Mouse (Mus musculus) thymus, postnatal 0 days (tissue): ENCODE data around the gene Klk1b3. TPM values are rescaled to one million over a fixed set of nuclear protein-coding genes. Genes with fewer than 3 reads are reported as not detected.
A peak's percentile ranks its signal among the peaks of the same experiment; 100 is the strongest.
"Not testable (repeated sequence)": the region's sequence is repeated elsewhere in the genome, so short reads cannot be mapped to it uniquely, and the experiment has no call there.

ENCODE experiments used
- DNase-seq: peaks from one replicate; pipeline ENCODE4 v3.0.0-alpha.2; 2015; ENCODE audit warnings: low spot score
- polyA plus RNA-seq: library from polyadenylated mRNA; unstranded; fragments of >200 nt; fragmentation: Nextera tagmentation; extraction: Ambion mirVana; gene quantifications from 2 replicates; pipeline ENCODE4 v1.2.1, GENCODE M21; 2015

The Klk1b3 gene
- polyA plus RNA-seq: 0.31 and 0.63 TPM in 2 replicates

DNA sequence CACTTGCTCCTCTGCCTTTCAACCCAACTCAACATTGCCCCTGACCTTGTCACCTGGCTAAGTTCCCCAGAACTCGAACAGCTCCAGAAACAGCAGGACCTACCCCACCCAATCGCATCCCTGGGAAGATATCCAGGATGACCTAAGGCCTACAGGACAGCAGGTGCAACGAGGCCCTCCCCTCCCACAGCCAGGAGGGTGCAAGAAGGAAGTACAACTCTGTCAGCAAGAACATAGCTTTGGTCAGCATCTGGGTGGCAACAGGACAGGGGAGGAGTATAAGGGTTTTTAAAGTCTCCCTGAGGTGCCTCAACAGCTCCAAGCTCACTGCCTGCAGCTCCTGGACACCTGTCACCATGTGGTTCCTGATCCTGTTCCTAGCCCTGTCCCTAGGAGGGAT lies at the start of gene Klk1b3:
Gene Klk1b3, plus strand, starts transcription at position 301 of the 400 bp plus-strand sequence.
- no peak for DNase-seq

DNA sequence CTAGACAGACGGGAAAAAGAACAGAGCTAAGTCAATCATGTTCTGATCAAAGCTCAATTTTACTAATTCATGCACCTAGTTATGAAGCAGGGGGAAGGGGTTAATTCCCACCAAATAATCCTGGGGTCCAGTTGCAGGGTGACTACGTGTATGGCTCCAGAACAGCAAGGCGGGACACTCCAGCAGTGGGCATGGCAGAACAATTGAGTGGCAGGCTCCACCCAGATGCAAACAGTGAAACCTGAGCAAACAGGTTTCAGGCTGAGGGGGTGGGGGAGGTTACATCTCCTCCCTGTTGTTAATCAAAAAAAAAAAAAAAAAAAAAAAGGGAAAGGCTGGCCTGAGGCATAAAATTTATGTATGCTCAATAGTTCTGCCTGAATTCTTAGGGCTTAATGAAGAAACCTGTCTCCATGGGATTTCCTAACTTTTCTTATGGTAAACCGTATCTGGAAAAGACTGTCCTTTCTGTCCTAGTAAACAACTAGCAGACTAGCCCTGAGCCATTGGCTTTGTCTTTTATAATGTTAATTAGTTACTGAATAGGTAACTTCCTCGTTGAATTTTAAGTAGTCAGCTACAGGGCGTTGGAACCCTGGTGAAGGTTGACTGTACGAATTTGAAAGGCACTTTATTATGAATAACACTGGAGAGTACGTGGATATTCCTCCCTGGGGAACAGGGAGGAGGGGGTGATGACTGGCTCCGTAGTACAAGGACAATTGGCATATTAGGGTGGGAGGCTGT lies 18.5 kb upstream of the Klk1b3 start:
- DNase-seq: no peak

DNA sequence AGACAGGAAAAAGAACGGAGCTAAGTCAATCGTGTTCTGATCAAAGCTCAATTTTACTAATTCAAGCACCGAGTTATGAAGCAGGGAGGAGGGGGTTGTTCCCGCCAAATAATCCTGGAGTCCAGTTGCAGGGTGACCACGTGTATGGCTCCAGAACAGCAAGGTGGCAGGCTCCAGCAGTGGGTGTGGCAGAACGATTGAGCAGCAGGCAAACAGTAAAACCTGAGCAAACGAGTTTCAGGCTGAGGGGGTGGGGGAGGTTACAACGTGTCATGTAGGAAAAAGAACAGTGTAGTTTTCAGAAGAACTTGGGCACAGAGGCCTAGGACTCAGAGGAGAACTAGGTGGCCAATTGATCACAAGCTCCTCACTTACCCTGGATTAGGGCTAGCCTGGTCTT lies 11.5 kb upstream of the Klk1b3 start:
- DNase-seq: not testable (repeated sequence)

DNA sequence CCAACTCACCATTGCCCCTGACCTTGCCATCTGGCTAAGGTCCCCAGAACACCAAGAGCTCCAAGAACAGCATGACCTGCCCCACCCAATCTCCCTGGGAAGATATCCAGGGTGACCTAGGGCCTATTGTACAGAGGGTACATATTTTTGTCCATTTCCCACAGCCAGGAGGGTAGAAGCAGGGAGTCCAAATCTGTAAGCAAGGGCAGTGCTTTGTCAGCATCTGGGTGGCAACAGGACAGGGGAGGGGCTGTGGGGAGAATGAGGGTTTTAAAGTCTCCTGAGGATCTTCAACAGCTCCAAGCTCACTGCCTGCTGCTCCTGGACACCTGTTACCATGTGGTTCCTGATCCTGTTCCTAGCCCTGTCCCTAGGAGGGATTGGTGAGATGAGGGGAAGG lies 10.1 kb upstream of the Klk1b3 start, which contains the start of gene Klk1b24:
Gene Klk1b24, plus strand, starts transcription at position 301 of the 400 bp plus-strand sequence.
- DNase-seq: not testable (repeated sequence)

DNA sequence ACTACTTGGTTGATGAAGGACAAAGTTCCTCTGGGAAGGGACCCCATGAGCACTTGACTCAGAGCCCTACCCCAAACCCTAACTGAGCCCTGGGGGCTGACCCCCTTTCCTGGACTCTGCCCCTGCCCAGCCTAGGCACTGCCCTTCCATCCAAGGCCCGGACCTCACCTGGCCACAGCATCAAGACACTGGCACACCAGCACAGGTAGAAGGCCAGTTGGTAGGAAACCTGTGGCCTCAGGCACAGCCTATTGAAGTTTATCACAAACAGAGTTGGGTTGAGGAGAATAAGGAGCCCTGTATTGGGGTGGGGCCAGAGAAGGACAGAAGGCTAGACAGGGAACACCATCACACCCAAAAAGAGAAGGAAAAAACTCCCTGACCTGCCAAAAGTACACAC lies 4.5 kb upstream of the Klk1b3 start:
- not testable (repeated sequence) for DNase-seq

DNA sequence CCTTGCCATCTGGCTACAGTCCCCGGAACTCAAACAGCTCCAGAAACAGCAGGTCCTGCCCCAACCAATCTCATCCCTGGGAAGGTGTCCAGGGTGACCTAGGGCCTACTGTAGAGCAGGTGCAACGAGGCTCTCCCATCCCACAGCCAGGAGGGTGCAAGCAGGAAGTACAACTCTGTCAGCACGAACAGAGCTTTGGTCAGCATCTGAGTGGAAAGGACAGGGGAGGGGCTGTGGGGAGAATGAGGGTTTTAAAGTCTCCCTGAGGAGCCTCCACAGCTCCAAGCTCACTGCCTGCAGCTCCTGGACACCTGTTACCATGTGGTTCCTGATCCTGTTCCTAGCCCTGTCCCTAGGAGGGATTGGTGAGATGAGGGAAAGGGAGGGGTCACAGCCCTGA lies 9.1 kb downstream of the Klk1b3 start, which contains the start of gene Klk1b4:
Gene Klk1b4, plus strand, starts transcription at position 301 of the 400 bp plus-strand sequence.
- DNase-seq: not testable (repeated sequence)

DNA sequence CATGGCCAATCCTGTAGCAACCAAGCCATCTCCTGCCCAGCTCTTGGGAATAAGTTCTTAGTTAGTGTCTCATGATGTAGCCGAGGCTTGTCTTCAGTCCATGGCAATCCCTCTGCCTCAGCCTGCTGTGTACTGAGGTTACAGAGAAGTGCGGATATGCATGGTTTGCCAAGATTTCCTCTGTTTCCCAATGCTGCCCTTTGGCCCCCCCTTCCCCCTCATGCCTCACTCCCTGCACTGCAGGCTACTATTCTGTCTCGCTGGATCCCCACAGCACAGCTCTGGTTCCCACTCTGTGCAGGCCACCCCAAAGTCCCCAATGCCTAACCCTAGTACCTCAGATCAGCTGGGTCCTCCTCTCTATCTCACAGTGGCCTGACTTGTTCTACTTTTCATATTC lies 10.3 kb downstream of the Klk1b3 start:
- no peak for DNase-seq

DNA sequence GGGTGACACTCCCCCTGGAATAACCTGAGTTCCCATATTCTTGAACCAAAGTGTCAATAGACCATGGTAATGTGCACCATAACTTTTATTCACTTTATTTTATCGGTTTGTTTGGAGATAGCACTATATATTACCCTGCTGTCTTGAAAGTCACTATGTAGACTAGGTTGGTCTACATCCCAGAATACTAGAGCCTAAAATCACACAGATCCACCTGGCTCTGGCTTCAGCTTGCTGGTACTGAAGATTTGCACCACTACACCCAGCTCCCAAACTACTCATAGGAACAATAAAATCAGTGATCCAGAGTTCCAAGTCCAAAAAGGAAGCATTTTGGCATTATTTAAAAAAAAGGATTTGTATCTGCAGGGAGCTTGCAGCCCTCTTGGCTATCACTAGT lies 17.7 kb downstream of the Klk1b3 start, which contains the start of gene Klk1b5:
Gene Klk1b5, plus strand, starts transcription at position 301 of the 400 bp plus-strand sequence.
- no peak for DNase-seq

DNA sequence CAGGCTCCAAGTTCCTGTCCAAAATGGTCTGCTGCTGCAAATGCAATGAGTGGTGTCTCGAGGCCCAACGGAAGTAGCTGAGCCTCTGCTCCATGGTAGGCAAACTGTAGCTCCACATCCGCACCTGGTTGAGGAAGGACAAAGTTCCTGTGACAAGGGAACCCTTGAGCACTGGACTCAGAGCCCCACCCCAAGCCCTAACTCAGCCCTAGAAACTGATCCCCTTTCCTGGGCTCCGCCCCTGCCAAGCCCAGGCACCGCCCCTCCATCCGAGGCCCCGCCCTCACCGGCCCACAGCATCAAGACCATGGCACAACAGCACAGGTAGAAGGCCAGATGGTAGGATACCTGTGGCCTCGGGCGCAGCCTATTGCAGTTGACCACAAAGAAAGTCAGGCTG lies 23.6 kb downstream of the Klk1b3 start:
- not testable (repeated sequence) for DNase-seq

DNA sequence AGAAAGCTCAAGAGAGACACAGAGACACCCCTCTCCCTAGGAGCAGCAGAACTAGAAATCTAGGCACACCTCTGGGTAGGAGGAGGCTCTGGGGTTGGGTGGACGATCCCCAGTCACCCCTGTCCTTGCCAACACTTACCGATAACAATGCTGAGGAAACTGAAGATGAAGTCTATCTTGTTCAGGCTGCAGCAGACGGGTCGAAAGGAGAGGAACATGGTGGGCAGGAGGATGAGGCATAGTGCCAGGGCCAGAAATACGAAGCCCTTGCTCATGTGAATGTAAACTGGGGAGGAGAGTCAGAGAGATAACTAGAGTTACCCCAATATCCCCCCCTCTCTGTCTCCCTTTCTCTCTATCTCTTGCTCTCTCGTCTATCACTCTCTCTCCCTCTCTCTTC lies 24.3 kb downstream of the Klk1b3 start:
- DNase-seq: not testable (repeated sequence)

DNA sequence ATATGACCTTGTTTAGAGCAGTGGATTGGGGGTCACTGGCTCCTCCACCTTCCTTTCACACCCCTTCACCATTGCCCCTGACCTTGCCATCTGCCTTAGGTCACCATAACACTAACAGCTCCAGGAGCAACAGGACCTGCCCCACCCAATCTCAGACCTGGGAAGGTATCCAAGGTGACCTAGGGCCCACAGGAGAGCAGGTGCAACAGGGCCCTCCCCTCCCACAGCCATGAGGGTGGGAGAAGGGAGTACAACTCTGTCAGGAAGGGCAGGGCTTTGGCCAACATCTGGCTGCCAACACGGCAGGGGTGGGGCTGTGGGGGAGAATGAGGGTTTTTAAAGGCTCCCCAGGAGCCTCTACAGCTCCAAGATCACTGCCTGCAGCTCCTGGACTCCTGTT lies 27.1 kb downstream of the Klk1b3 start, which contains the start of gene Klk1:
Gene Klk1, plus strand, starts transcription at position 285 of the 400 bp plus-strand sequence.
- no peak for DNase-seq

DNA sequence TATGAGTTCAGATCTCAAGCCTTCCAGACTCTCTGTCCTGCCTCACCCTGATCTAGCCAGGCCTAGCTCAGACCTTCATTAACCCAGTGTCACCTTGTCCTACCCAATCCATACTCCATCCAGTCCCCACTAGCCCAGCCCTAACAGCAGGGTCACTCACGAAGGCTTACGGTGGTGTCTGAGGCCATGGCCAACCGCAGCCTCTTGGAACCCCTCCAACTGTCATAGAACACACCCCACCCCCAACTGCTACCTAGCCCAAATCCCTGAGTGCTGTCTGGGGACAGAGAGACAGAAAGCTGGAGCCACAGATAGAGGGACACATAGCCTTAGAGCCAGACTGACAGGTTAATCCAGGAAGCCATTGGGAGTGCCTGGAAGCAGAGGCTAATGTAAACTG lies 37.9 kb downstream of the Klk1b3 start, which contains the start of gene Gm36864:
Gene Gm36864, plus strand, starts transcription at position 269 of the 400 bp plus-strand sequence.
- DNase-seq: no peak

DNA sequence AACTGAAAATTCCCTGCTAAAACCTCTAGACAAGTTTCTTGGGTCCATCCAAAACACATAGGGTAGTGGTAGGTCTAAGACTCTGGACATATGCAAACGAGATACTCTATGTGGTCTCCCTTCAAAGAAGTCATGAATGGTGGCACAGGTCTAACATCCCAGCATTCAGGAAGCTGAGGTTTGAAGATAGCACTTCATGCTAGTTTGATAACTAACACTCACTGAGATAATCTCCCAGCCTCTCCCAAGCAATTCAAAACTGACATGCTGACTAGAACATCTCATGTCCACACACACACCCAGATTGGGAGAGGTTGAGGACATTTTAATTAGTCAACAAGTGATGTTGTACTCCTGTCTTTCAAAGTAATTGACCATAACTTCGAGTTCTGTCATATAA lies 41.9 kb downstream of the Klk1b3 start:
- DNase-seq: no peak

DNA sequence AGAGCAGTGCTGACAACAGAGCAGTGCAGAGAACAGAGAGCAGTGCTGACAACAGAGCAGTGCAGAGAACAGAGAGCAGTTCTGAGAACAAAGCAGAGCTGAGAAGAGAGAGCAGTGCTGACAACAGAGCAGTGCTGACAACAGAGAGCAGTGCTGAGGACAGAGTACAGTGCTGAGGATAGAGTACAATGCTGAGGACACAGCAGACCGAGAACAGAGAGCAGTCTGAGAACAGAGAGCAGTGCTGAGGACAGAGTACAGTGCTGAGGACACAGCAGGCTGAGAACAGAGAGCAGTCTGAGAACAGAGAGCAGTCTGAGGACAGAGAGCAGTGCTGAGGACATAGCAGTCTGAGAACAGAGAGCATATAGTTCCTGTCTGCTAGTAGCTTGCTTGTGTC lies 42.7 kb downstream of the Klk1b3 start:
- DNase-seq: no peak

DNA sequence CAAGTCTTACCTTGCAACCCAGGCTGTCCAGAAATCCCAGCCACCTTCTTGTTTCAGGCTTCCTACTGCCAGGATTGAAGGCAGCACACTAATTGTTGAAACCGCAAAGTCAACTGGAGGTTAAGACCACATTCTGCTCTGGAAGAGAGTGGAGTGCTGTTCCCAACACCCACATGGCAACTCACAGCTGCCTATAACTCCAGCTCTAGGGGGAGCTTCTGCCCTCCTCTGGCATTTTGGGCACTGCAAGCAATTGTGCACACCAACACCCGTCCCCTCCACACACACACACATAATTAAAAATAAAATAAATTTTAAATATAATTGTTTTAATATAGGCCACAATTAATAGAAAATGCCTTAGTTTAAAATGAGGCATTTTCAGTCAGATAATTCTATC lies 43.2 kb downstream of the Klk1b3 start:
- no peak for DNase-seq

DNA sequence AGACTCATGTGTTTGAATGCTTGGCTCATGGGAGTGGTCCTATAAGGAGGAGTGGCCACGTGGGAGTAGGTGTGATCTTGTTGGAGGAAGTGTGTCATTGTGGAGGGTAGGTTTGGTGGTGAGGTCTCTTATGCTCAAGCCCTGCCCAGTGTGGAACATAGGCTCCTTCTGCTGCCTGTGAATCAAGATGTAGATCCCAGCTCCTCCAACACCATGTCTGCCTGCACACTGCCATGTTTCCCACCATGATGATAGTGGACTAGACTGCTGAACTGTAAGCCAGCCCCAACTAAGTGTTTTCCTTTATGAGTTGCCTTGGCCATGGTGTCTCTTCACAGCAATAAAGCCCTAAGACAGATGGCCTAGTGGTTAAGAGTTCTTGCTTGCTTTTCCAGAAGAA lies 46.1 kb downstream of the Klk1b3 start:
- DNase-seq: no peak

DNA sequence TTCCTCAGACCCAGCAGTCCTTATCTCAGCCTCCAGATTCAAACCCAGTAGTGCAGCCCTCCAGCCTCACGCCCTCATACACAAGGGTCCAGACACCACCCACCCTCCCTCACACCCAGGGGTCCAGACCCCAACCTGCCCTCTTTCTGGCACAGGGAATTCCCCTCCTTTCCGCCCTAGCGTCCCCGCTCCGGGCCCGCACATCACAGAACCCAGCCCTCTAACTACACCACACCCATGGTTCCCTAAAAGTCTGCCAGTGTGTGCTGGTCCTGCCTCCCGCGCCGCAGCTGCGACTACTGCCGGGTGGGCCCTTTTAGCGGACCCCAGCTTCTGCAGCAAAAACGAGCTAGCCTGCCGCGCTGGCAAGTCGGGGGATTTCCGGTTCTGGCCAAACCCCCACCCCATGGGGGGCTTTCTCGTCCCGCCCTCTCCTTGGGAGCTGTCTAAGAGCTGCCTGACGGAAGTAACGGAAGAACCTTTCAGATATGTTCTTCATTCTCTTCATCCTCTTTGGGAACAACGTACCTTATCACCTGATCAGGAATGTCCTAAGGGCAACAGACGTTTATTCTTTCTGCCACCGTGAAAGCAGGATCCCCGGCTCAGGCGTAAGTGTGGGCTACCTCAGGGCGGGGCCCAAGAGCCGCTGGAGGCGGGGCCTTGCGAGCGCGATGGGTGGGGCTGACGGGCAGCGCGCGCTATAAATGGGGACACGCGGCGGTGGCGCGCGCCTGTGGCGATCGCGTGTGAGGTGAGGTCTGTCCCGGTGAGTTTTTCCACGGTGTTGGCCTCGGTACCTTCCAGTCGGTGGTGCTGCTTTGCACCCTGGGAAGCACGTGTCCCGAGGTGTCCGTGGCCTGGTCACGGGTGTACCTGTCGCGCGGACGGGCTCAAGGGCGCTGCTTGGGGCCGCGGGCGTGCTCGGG lies 48.3 kb downstream of the Klk1b3 start, which contains the start of the genes 1700028J19Rik and 2410002F23Rik:
Gene 1700028J19Rik, minus strand, starts transcription at position 641 of the 929 bp plus-strand sequence.
Gene 2410002F23Rik, plus strand, starts transcription at position 668 of the 929 bp plus-strand sequence.
- peak; percentile 92 for DNase-seq

DNA sequence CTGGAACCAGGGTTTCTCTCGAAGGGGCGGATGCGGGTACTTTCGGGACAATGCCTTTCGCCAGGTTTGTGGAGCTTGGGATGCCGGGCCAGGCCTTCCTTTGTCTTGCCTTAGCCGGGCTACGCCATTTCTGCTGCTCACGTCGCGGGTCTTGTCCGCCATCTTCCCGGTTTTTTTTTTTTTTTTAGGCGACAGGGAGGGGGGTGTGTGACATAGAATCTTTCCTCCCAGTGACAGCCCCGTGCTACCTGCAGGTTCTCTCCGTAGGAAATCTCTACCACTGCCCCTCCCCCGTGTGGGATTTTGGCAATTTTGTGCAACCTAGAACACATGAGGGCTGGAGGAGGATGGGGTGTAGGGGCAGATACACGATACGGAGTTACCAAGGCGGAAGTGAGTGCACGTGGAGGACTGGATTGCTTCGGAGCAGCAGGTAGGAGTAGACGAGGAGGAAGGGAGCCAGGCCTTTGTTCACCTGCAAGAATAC lies 49.0 kb downstream of the Klk1b3 start:
- DNase-seq: peak; percentile 65

DNA sequence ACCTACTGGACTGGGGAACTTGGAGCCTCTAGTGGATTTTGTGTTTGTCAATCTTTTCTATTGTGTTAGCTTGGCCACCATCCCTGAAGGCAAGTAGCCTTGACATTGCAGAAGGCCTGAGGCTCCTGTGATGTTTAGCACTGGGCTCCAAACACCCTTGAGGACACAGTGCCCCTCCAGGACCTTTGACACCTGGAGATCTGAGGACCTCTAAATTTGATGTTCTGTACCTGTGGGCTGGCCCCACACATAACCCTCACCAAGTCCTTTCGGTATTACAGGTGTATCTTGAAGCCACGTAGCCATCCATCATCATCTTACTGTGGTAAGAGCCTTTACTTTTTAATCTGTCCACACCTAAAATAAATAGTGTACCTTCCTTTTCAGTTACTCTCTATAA lies 50.0 kb downstream of the Klk1b3 start:
- DNase-seq: no peak

DNA sequence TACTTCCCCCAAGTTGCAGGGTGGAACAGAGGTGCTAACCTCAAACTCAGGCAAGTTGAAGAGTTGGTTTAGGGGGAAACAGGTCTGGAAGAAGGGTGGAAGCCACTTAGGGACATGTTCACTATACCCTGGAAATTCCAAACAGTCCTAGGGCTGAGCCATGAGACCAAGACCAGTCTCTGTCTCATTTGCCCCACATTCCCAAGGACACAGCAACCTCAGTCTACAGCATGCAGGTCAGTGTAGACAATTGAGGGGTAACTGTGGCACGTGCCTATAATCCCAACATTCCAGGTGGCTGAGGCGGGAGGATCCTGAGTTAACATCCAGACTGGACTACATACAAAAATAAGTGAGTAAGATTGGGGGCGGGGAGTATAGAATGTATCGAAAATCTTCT lies 51.3 kb downstream of the Klk1b3 start:
- no peak for DNase-seq

DNA sequence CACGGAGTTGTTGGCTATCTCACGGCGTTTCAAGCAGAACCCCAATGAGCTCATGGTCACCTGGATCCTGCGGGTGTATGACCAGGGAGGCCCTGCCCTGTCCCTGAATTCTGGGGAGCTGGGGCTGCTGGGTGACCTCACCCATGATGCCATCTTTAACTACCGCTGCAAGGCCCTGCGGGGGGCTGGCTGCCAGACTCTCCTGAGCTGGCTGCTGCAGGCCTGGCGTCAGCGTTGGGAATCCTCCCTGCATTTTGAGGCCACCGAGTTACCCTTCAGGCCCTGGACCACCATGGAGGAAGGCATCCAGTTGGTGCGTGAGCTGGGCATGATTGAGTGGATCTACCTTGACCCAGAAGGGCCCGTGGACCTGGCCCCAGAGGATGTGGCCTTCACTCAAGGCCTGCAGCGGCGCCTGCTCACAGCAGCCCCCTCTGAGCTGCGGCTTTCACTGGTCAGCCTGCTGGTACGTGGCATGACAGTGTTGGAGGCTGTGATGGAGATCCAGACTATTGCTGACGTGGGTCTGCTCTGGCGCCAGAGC lies 52.8 kb downstream of the Klk1b3 start:
- DNase-seq: not testable (repeated sequence)
